Mouse (Mus musculus) bone marrow, adult 2 months (tissue): ENCODE data around the gene Drosha.

Experiments
- CTCF ChIP-seq: fragments of 200-500 bp; IDR thresholded peaks from 2 replicates; pipeline ENCODE4 v1.5.1; 2011; ENCODE audit warnings: low read length, control low read depth; ENCODE audit not compliant: control insufficient read depth, insufficient read depth
- POLR2A ChIP-seq: fragments of 200-500 bp; IDR thresholded peaks from 2 replicates; pipeline ENCODE4 v1.6.1; 2011; ENCODE audit warnings: low read depth, mild to moderate bottlenecking, control low read depth, low read length, borderline replicate concordance; ENCODE audit not compliant: control insufficient read depth

GRCm38 (mm10) chr15:12895426-12895825 lies 70.8 kb downstream of the Drosha start:
- TF ChIP-seq CTCF (no peak), POLR2A (no peak)
